Mouse (Mus musculus): Measurements from ENCODE around the gene Nckap5.
"Not testable (repeated sequence)": the region's sequence is repeated elsewhere in the genome, so short reads cannot be mapped to it uniquely, and the experiment has no call there.

Nckap5 gene

DNA sequence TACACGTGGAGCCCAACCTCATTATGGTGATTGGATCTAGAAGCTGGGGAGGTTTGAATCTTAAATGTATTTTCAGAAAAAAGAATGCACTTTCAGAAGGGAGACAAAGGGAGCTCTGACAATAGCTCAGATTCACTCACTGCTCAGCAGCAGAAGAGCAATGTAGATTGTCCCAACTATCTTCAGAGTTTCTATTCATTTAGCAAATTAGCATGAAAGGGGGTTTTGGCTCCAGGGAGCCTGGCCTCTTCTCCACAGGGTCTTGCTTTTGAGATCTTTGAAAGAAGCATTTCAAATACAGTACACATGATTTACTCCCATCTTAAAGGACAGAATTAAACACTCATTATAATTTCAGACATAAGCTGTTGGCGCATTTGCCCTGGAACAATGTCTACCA lies 662.5 kb downstream of the Nckap5 start:
- in situ Hi-C loops (cut with MseI, MboI) = no loop called here

DNA sequence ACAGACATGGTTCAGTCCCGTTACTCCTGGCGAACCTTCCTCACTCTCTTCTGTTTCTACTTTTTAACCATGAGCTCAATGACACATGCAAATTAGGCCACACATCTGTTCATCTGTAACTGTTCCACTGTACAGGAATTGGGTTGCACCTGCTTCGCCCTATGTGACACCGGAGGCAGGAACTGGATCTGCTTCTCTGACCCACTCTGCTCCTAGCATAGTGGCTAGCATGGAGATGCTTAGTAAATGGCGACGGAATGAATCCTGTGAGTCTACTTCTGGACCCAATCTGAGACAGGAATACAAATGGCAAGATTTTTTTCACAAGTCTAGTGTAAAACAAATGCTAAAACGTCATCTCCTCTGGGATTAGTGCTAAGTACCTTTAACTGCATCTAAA lies 663.1 kb downstream of the Nckap5 start:
- in situ Hi-C loops (cut with MseI, MboI) = no loop called here

DNA sequence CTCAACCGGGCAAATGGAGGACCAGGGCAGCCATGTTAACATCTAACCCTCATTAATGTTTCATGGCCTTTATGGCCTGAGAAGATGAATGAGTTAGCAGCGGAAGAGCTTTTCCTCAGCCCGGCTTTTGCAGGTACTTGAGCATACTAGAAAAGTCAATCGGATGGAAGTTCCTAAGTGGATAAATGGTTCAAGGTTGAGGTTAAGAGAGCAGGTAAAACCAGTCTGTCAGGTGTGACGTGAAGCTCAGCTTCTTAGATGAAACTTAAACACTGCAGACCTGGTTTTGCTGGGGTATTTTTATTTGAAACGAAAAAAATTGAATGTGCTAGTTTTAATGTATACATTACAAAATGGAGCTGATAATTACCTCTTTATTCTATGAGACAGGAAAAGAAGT lies 671.3 kb downstream of the Nckap5 start:
- in situ Hi-C loops (cut with MseI, MboI) = no loop called here

DNA sequence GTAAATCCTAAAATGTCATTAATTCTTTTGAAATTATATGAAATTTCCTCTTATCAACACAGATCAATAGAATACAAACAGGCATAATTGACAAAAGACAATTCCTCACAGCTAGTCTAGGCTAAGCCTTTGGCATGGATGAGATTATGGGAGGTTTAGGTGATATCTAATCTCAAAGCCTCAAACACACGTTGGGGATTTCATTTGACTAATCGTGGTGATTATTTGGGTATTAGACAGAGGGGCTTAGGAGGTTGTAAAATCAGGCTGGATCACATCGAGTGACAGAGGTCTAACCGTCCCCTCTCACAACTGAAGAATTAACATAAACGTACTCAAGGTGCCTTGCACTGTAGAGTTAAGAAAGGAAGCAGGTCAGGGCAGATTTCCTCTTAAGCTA lies 674.8 kb downstream of the Nckap5 start:
- in situ Hi-C loops (cut with MseI, MboI) = no loop called here

DNA sequence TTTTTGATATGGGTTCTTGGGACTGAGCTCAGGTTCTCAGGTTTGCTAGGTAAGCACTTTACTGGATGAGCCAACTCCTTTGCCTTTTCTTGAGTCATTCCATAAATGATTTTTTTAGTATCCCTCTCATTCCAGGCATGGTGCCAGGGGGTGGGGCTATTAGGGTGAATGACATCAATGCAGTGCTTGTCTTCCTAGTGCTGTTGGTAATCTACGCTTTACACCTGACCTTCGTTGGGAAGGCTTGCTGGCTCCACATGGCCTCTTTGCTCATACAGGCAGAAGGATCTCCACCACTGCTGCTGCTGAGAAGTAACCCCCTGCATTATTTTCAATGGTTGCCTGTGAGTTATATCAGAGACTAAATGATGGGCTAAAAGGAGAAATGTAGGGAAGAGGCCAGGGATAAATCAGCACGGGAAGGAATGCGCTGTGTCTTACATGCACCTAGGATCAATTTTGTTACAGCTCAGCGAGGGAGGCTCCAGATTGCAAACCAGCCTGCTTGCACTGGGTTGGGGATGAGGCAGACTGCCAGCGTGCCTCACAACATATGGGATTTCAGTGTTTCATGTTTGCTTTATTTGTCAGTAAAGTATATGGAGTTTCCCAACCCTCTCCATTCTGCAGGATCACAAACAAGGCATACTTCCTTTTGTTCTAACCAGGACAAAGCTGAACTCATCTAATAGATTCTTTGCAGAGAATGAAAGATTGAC lies 676.9 kb downstream of the Nckap5 start:
- in situ Hi-C loops (cut with MseI, MboI) = no loop called here

DNA sequence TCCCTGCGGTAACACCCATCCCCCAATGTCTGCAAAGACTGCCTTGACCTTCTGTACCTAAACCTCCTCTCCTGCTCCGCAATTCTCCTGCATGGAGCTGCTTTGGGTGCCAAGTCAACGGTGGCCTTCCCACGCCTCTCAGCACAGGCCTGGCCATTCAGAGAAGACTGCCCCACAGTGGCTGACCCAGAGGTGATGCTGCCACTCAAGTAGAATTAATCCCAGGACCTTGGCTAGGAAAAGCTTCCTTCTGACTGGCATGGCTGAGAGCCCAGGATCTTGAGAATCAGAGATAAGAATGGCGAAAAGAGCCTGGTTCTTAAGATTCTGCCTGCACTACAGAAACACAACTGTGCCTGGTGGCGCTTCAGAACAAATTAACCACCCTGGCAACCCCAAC lies 678.4 kb downstream of the Nckap5 start:
- in situ Hi-C loops (cut with MseI, MboI) = no loop called here

DNA sequence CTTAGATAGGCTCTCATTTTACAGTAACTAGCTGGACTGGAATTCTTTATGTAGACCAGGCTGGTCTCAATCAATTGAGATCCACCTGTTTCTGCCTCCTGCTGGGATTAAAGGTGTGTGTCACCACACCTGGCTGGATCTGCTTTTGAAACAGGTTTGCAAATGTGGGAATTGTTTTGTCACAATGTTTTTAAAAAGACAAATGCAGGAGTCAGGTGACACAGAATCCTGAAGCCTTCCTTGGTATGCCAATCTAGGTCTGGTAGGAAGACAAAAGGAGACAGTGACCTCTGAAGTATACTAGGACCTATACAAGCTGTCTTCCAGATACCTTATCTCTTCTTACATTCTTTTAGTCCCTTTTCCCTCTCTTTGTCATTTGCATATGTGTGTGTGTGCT lies 680.6 kb downstream of the Nckap5 start:
- in situ Hi-C loops (cut with MseI, MboI) = no loop called here

DNA sequence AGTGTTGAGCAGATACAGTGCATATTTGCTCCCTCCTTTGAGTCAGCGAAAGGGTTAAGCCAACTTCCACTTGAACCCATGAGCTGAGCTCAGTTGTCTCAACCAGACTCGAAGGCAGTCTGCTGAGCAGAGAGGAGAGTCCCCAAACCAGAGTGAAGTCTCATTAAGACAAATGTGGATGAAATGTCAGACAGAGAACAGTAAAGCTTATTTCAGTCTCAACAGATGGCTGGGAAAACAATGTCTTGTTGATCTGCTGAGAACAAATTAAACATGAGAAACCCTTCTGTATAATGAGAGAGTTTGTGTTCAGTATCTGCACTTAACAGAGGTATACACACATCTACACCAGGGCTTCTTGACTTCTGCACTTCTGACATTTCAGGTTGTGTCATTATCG lies 694.9 kb downstream of the Nckap5 start:
- in situ Hi-C loops (cut with MseI, MboI) = no loop called here

DNA sequence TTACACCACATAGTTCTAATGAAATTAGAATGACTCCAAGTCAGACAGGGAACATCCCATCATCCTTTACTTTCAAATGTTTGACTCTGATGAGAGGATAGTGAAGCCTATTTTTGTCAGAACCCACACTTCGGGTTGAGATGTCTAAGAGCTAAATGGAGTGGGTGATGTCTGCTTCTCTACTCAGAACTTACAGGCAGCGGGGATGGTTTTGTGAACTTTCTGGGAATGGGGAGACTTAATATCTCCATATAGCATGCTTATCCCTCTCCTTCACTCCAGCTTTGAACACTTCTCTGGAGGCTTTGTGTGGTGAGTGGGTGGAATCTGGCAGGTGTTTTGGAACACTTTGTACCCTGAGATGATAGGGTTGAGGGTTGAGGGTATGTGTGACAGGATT lies 698.3 kb downstream of the Nckap5 start:
- in situ Hi-C loops (cut with MseI, MboI) = no loop called here

DNA sequence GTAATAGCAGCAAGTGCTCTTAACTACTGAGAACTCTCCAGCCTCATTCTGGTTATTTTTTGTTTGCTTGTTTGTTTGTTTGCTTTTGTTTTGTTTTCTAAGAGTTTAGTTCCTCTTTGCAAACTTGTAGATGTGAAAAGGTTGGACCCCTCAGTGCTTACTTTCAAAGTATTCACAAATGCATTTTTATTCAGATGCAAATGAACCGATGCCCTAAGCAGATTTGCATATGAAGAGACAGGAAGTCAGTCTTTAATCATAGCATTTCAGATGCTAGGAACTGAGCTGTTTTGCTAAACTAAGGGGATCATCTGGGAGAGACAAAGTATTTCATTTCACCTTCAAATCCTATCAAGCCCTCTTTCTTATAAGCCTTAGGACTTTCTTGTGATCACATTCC lies 701.5 kb downstream of the Nckap5 start:
- in situ Hi-C loops (cut with MseI, MboI) = no loop called here

DNA sequence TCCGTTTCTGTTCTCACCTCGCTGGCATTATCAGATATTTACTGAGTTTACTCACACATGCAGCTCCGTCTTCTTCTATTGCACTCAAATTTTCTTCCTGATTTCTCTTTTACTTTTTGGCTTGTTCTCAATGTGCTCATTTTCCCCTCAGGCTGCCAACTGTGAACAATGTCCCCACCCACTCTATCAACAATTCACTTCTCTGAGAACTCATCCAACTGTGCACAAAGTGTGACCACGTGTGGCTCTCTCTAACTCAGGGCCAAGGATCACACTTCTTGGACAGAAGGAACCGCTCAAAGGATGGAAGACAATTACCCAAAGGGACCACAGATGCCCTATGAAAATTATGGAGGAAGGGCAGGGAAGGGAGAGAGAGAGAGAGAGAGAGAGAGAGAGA lies 707.5 kb downstream of the Nckap5 start:
- in situ Hi-C loops (cut with MseI, MboI) = no loop called here

DNA sequence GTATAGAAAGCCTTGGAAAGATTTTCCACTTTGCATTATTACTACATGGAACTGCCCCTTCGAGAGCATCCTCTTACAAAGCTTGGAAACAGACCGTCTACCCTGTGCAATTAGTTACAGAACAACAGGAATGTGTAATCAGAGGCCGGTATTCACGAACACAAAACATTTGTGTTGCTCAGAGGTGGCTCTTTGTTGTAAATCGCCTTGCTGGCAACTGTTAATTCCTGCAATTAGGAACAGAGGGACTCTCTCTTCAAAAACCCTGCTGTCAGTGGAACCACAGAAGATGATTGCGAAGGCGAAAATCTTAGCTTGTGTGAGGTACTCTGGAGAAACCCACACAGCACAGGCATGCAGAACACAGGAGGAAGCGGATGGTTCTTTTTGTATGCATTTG lies 710.1 kb downstream of the Nckap5 start:
- in situ Hi-C loops (cut with MseI, MboI) = no loop called here

DNA sequence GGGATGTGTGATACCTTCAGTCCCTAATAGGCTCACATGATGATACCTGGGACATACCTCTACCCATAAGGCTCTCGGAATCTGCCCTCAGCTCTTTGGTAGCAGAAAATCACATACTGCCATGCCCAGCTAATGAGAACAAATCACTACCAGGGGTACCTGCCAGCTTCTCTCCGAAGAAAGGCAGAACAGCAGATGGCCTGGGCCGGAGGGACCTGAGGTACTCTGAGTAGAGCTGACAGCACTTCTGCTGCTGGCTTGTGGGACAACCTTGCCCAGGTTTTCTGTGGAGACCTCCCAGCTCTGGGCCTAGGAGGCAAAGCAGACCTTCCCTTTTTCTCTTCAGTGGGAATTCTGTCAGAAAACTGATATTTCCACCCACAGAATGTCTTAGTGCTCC lies 714.6 kb downstream of the Nckap5 start:
- in situ Hi-C loops (cut with MseI, MboI) = no loop called here

DNA sequence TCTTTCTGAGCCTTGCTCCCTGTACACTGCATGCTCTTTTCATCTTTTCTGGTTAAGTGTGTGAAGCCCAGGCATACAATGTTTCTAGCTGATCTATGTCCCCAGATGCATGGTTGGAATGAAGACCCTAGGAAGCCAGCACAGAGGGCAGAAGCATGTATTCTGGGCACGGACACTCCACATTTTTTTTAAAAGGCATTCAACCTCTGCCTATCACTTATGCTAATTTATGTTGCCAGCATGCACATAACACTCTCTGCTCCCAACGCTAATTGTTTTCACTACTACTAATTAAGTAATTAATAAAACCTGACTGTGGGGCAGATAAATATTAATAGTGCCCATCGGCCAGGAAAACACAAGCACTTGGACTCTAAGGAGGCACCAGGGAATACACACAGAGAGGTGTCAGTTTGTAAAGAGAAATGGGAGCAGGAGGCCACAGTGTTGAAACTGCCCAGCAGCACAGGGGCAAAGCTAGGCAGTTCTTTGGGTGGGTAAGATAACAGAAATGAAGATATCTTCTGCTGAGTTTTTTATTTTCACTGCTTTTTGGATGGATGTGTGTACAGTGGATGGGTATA lies 724.8 kb downstream of the Nckap5 start:
- in situ Hi-C loops (cut with MseI, MboI) = no loop called here

DNA sequence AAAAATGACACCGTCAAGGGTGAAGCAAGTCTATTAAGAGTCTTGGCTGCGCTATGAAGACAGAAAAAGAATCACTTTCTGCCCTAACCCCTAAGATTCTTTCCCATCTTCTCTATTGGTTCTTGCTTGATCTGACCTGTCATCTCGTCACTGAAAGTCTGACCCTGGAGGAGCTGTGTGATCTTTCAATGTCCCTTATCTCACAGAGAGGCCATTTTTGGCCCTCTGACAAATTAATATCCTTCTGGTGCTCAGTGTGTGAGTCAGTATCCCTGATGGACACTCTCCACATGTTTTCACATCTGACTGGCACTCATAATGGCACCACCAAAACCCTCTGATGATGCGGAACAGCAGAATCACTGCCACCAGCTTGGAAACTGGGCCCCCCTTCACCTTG lies 736.3 kb downstream of the Nckap5 start:
- in situ Hi-C loops (cut with MseI, MboI) = no loop called here

DNA sequence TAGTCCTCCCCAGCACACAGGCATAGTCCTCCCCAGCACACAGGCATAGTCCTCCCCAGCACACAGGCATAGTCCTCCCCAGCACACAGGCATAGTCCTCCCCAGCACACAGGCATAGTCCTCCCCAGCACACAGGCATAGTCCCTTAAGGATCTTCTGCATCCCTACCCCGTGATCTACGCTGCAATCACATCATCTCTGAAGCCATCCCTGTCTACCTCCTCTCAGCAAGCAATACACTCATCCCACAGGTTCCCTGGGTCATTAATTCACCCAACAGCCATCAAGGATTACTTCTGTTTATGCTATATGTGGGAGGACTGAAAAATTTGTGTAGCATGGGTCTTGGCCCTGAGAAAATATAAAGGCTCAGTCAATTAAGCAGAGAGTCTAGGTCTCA lies 738.6 kb downstream of the Nckap5 start:
- in situ Hi-C loops (cut with MseI, MboI) = not testable (repeated sequence)

DNA sequence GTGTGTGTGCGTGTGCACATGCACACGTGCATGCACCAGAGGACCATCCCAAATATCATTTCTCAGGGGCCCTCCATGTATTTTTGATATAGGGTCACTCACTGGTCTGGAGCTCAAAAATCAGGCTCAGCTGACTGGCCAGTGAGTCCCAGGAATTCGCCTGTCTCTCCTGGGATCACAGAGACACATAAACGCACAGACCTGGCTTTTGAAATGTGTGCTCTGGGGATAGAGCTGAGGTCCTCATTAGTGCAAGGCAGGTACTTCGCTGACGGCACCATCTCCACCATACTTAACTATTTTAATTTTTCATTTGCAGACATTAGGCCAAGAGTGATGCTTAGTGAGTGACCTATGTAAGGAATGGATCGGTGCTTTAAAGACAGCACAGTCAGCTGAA lies 743.4 kb downstream of the Nckap5 start:
- in situ Hi-C loops (cut with MseI, MboI) = no loop called here

DNA sequence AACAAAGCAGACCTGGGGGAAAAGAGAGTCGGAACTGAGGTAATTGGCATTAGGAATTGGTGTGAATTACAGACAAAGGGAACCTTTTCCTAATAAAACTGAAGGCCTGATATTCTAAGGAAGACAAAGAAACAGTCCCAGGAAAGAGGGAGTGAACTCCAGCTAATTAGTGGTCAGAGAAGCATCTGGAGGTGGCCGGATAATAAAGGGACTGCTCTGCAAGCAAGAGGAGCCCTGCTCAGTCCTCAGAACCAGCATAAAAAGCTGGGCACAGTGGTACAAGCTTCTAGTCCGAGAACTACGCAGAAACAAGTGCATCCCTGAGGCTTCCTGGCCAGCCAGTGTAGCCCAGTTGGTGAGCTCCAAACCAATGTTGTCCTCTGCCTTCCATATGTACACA lies 754.3 kb downstream of the Nckap5 start:
- in situ Hi-C loops (cut with MseI, MboI) = no loop called here

DNA sequence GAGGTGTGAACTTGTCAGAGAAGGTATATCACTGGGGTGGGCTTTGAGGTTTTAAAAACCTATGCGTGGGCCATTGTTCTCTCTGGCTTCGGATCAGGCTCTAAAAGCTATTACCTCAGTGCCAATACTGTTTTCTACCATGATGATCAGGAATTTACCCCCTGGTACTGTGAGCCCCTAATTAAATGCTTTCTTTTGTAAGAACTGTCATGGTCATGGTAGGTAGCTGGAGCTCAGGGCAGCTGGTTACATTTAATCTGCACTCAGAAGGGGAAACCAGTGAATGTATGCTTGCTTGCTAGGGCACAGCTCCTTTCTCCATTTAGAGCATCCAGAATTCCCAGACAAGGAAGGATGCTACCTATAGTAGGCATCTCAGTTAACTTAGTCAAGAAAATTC lies 759.7 kb downstream of the Nckap5 start:
- in situ Hi-C loops (cut with MseI, MboI) = no loop called here

DNA sequence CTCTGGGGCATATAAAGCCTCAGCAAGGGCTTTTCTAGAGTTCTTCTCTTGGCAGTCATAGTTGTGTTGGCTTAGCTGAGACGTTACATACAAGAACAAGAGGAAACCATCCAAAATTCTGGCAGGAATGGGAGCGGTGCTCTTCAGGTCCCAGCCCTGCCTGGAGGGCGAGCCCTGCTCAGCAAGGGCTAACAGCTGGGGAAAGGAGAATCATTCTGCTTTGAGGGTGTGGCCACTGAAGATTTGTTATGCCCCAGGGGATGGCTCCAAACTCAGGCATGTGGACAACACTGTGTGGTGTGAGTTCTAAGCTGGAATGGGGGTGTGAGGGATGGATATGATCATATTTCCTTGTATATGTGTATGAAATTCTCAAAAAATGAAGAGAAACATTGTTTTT lies 779.1 kb downstream of the Nckap5 start:
- in situ Hi-C loops (cut with MseI, MboI) = no loop called here

DNA sequence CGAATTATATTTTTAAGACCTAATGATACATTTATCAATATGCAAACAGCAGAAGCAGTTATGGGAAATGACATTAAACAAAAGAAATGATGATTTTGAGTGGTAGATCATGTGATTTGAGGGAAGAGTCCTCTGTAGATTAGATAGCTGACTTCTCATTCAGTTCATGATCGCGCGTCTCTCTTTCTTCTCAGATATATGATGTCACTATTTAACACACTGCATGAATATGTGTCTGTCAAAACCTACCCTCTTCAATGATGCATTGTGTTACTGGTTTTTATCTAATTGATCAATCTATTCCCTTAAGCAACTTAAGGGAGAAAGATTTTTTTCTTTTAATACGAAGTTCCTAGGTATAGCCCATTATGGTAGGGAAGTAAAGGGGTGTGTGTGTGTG lies 787.7 kb downstream of the Nckap5 start:
- in situ Hi-C loops (cut with MseI, MboI) = no loop called here

DNA sequence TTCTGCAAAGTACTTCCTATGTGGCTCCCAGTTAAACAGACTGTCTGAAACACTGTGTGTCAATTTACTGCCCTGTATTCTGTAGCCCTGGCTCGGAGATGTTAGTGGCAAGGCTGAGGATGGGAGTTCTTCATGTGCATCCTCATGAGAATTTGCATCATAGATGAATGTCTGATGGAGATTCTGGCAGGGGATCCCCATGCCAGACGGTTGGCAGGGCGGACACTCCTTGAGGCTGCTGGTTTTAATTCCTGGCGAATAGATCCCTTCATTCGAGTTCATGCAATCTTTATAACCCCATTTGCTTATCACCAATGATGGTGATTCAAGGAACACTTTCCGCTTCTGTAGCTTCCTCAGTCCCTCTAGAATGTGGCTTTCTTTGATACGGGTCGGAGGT lies 803.1 kb downstream of the Nckap5 start:
- in situ Hi-C loops (cut with MseI, MboI) = no loop called here

DNA sequence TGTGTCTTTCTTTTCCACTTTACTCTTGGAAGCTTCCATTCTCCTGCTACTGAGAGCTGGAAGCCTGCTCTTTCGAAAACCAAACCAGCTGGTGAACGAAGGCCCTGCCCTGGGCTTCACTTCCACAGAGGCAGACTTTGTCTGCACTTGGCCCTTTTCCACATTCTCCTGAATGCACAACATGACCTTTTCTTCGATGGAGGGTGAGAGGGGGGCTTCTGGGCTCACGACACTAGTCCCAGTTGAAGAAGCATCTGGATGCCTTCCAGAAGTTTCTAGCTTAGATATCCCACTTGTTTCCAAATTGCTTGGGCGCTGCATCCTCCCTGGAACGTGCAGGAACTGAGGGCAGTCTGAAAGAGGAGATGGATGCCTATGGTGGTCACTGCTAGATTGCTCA lies 806.1 kb downstream of the Nckap5 start:
- in situ Hi-C loops (cut with MseI, MboI) = no loop called here

DNA sequence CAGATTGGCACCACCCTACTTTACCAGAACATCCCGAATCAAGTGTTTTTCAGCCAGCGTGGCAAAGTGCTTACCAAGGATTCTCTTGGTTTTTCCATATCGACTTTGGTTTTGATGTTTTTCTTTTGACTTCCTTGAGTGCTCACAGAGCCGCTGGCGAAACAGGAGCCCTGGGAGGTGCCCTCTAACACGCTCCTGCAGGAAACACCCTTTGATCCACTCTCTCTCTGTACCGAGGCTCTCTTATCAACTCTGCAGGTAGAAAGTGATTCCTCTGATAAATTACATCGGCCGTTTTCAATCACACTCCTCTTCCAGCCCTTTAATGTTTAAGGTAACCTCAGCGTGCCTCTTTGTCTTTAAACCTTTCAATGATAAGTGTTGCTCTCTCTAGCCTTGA lies 807.6 kb downstream of the Nckap5 start:
- in situ Hi-C loops (cut with MseI, MboI) = no loop called here
